Mouse (Mus musculus): ENCODE data around the gene Myl12a. TPM values are rescaled to one million over a fixed set of nuclear protein-coding genes. Genes with fewer than 3 reads are reported as not detected.

Gene Myl12a
- total RNA-seq, 1 experiment: 460 TPM

DNA sequence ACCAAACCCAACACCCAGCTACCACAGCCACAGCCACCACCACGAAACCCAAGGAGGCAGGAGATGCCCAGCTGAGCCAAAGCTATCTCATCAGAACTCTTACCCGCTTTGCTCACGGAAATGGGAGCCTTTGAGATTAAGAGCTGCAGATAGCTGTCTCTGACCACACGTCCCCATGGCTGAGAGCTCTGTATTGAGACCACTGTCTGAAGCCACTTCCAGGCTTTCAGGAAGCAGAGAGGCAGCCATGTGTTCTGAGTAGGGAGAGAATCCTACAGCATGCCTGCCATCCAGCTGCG is 37.9 kb upstream of the Myl12a start:
- Histone ChIP-seq H3K27ac (ENCODE audit: insufficient read depth, low read depth, low read length, poor library complexity, severe bottlenecking) (no peak overlapping the region), H3K4me1 (ENCODE audit: control insufficient read depth in 2 of 2, insufficient read depth in 2 of 2, low read length in 2 of 2, poor library complexity in 1 of 2) (no peaks in the 10 kb centered on the region), H3K36me3 (ENCODE audit: control insufficient read depth, insufficient read depth, low read length, poor library complexity, severe bottlenecking) (no peaks in the 10 kb centered on the region), H3K9ac (ENCODE audit: insufficient read depth, low read depth, low read length, poor library complexity, severe bottlenecking) (no peak overlapping the region), H3K9me3 (ENCODE audit: control insufficient read depth, insufficient read depth, low read depth, low read length) (no peaks in the 10 kb centered on the region), H3K4me3 (ENCODE audit: insufficient read depth in 1 of 2, low read depth in 1 of 2, low read length in 2 of 2, poor library complexity in 1 of 2, severe bottlenecking in 1 of 2) (no peak overlapping the region)
- no peak for DNase-seq (ENCODE audit: low read depth, low spot score)
- no peak for TF ChIP-seq ZNF384 (IDR thresholded peaks at IDR 0.05; ENCODE audit: low read depth, low read length)
- TF ChIP-seq CHD2 (IDR thresholded peaks at IDR 0.05; ENCODE audit: low read depth, low read length): no peak
- no peak for TF ChIP-seq ZC3H11A (IDR thresholded peaks at IDR 0.05; ENCODE audit: borderline replicate concordance, low read depth, low read length)
- no peak for TF ChIP-seq MAFK (IDR thresholded peaks at IDR 0.05; ENCODE audit: insufficient read depth, low read depth, low read length)
- no peak for TF ChIP-seq HCFC1 (IDR thresholded peaks at IDR 0.05; ENCODE audit: borderline replicate concordance, insufficient read depth, low read length)
- in situ Hi-C loops (cut with MboI; ENCODE audit: low sequenced_read_pairs in 2 of 2, unreplicated experiment in 2 of 2): no loop called here

DNA sequence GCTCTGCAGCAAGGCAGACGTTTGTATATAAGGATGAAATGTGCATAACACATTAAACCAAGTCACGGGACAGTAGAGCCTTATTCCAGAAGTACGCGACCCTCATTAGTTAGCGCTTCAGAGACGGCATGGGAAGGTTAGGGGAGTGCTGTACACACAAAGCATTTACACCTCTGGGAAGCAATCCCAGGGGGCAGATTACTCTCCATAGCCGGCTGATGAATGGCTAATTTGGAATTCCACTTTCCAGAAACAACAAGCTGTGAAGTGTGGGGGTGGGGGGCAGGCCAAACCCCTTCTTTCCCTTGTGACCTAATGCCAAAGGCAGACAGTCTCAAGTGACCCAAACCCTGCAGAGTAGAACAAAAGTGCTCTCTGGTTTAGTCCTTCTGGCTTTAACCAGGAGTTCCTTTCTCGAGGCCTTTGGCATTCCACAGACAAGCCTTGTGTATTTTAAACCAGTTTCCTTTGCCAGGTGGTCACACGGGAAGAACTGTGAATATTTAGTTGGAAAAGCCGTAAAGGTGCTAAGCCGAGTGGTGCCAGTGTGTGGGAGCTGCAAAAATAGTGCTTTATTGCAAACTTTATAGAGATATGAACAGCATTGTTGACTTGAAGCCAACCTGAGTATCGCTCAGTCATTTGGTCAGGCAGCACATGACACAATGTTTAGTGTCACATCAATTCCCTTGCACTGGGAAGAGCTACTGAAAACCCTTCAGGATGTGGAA is 37.3 kb upstream of the Myl12a start:
- TF ChIP-seq HCFC1 (IDR thresholded peaks at IDR 0.05; ENCODE audit: borderline replicate concordance, insufficient read depth, low read length) (no peak), MAFK (IDR thresholded peaks at IDR 0.05; ENCODE audit: insufficient read depth, low read depth, low read length) (no peak), CHD2 (IDR thresholded peaks at IDR 0.05; ENCODE audit: low read depth, low read length) (no peak), ZNF384 (IDR thresholded peaks at IDR 0.05; ENCODE audit: low read depth, low read length) (no peak), ZC3H11A (IDR thresholded peaks at IDR 0.05; ENCODE audit: borderline replicate concordance, low read depth, low read length) (no peak)
- Histone ChIP-seq H3K4me1 (ENCODE audit: control insufficient read depth in 2 of 2, insufficient read depth in 2 of 2, low read length in 2 of 2, poor library complexity in 1 of 2) (no peaks in the 10 kb centered on the region), H3K9ac (ENCODE audit: insufficient read depth, low read depth, low read length, poor library complexity, severe bottlenecking) (no peak overlapping the region), H3K9me3 (ENCODE audit: control insufficient read depth, insufficient read depth, low read depth, low read length) (no peaks in the 10 kb centered on the region), H3K4me3 (ENCODE audit: insufficient read depth in 1 of 2, low read depth in 1 of 2, low read length in 2 of 2, poor library complexity in 1 of 2, severe bottlenecking in 1 of 2) (no peak overlapping the region), H3K36me3 (ENCODE audit: control insufficient read depth, insufficient read depth, low read length, poor library complexity, severe bottlenecking) (no peaks in the 10 kb centered on the region), H3K27ac (ENCODE audit: insufficient read depth, low read depth, low read length, poor library complexity, severe bottlenecking) (no peak overlapping the region)
- in situ Hi-C loops (cut with MboI; ENCODE audit: low sequenced_read_pairs in 2 of 2, unreplicated experiment in 2 of 2): no loop called here
- no peak for DNase-seq (ENCODE audit: low read depth, low spot score)

DNA sequence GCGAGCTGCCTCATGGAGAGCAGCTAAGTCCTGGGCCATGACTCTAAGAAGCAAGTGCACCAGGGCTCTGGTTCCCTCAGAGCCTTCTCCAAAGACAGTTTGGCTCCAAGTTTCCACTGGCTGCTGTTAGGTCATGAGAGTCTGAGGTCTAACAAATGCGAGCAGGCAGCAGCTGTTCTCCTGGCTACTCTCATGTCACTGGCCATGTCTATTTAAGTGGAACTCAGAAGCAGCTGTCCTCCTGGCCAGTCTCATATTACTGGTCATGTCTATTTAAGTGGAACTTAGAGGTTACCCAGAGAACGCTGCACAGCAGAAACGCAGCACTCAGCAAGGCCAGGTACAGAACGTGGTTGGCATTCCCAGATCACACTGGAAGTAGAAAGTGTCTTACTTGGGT is 36.1 kb upstream of the Myl12a start:
- Histone ChIP-seq H3K9me3 (ENCODE audit: control insufficient read depth, insufficient read depth, low read depth, low read length) (no peaks in the 10 kb centered on the region), H3K27ac (ENCODE audit: insufficient read depth, low read depth, low read length, poor library complexity, severe bottlenecking) (no peak overlapping the region), H3K4me3 (ENCODE audit: insufficient read depth in 1 of 2, low read depth in 1 of 2, low read length in 2 of 2, poor library complexity in 1 of 2, severe bottlenecking in 1 of 2) (no peak overlapping the region), H3K36me3 (ENCODE audit: control insufficient read depth, insufficient read depth, low read length, poor library complexity, severe bottlenecking) (no peaks in the 10 kb centered on the region), H3K4me1 (ENCODE audit: control insufficient read depth in 2 of 2, insufficient read depth in 2 of 2, low read length in 2 of 2, poor library complexity in 1 of 2) (no peaks in the 10 kb centered on the region), H3K9ac (ENCODE audit: insufficient read depth, low read depth, low read length, poor library complexity, severe bottlenecking) (no peak overlapping the region)
- no peak for DNase-seq (ENCODE audit: low read depth, low spot score)
- TF ChIP-seq MAFK (IDR thresholded peaks at IDR 0.05; ENCODE audit: insufficient read depth, low read depth, low read length) (no peak), CHD2 (IDR thresholded peaks at IDR 0.05; ENCODE audit: low read depth, low read length) (no peak), ZC3H11A (IDR thresholded peaks at IDR 0.05; ENCODE audit: borderline replicate concordance, low read depth, low read length) (no peak), HCFC1 (IDR thresholded peaks at IDR 0.05; ENCODE audit: borderline replicate concordance, insufficient read depth, low read length) (no peak), ZNF384 (IDR thresholded peaks at IDR 0.05; ENCODE audit: low read depth, low read length) (no peak)
- in situ Hi-C loops (cut with MboI; ENCODE audit: low sequenced_read_pairs in 2 of 2, unreplicated experiment in 2 of 2): no loop called here

DNA sequence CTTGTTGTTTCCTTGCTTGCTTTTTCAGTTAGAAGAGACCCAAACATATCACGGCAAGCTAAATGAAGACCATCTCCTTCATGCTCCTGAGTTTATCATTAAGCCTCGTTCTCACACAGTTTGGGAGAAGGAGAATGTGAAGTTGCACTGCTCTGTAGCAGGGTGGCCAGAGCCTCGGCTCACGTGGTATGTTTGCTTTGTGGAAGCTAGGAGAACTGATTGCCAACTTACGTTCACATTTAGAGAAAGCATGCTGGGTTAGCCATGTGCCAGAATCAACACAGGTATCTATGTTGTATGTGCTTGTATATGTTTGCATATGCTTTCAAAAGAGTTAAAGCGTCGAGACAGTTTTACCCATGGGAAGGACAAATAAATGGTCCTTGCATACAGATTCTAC is 34.5 kb upstream of the Myl12a start:
- TF ChIP-seq ZC3H11A (IDR thresholded peaks at IDR 0.05; ENCODE audit: borderline replicate concordance, low read depth, low read length) (no peak), HCFC1 (IDR thresholded peaks at IDR 0.05; ENCODE audit: borderline replicate concordance, insufficient read depth, low read length) (no peak), ZNF384 (IDR thresholded peaks at IDR 0.05; ENCODE audit: low read depth, low read length) (no peak), CHD2 (IDR thresholded peaks at IDR 0.05; ENCODE audit: low read depth, low read length) (no peak), MAFK (IDR thresholded peaks at IDR 0.05; ENCODE audit: insufficient read depth, low read depth, low read length) (no peak)
- H3K9me3 ChIP-seq (ENCODE audit: control insufficient read depth, insufficient read depth, low read depth, low read length): no peaks in the 10 kb centered on the region
- H3K9ac ChIP-seq (ENCODE audit: insufficient read depth, low read depth, low read length, poor library complexity, severe bottlenecking): no peak overlapping the region
- H3K4me3 ChIP-seq (ENCODE audit: insufficient read depth in 1 of 2, low read depth in 1 of 2, low read length in 2 of 2, poor library complexity in 1 of 2, severe bottlenecking in 1 of 2): no peak overlapping the region
- in situ Hi-C loops (cut with MboI; ENCODE audit: low sequenced_read_pairs in 2 of 2, unreplicated experiment in 2 of 2): no loop called here
- no peak overlapping the region for H3K27ac ChIP-seq (ENCODE audit: insufficient read depth, low read depth, low read length, poor library complexity, severe bottlenecking)
- no peaks in the 10 kb centered on the region for H3K4me1 ChIP-seq (ENCODE audit: control insufficient read depth in 2 of 2, insufficient read depth in 2 of 2, low read length in 2 of 2, poor library complexity in 1 of 2)
- no peaks in the 10 kb centered on the region for H3K36me3 ChIP-seq (ENCODE audit: control insufficient read depth, insufficient read depth, low read length, poor library complexity, severe bottlenecking)
- DNase-seq (ENCODE audit: low read depth, low spot score): no peak

Measured in ES-E14 (cell line).